Mouse (Mus musculus) kidney, postnatal 4 days (tissue): ENCODE measurements around the gene C330007P06Rik.

Source experiments
- DNase-seq, 2 experiments: peaks; one replicate each; pipeline ENCODE4 v3.0.0; 2021; ENCODE audit warnings: mixed read lengths in 2 of 2

Gene C330007P06Rik

GRCm38 (mm10) chrX:36873765-36874164 is at the start of gene C330007P06Rik, which contains the start of gene Ube2a:
Gene C330007P06Rik (minus strand): TSS chrX:36874111.
Gene Ube2a (plus strand): TSS chrX:36873900.
- DNase-seq, result no peak

GRCm38 (mm10) chrX:36921346-36921745 is 47.4 kb upstream of the C330007P06Rik start:
- no peak for DNase-seq

- no peak for DNase-seq
Observed at GRCm38 (mm10) chrX:36917749-36918148, 43.8 kb upstream of the C330007P06Rik start.

- DNase-seq, result peak; percentile 57 to 61
Observed at GRCm38 (mm10) chrX:36911343-36911742, 37.4 kb upstream of the C330007P06Rik start.

GRCm38 (mm10) chrX:36906539-36906938 is 32.6 kb upstream of the C330007P06Rik start:
- DNase-seq, result peak in 1 of 2 experiments; percentile 11

GRCm38 (mm10) chrX:36903115-36903768 is 29.3 kb upstream of the C330007P06Rik start:
- peak; percentile 90 to 93 for DNase-seq

GRCm38 (mm10) chrX:36902321-36903114 is 28.6 kb upstream of the C330007P06Rik start, which contains the start of gene Nkrf:
Gene Nkrf (minus strand): TSS chrX:36902899.
- peak; percentile 28 to 59 for DNase-seq

- no peak for DNase-seq
Observed at GRCm38 (mm10) chrX:36901655-36902054, 27.7 kb upstream of the C330007P06Rik start.

GRCm38 (mm10) chrX:36898931-36899330 is 25.0 kb upstream of the C330007P06Rik start:
- peak in 1 of 2 experiments; percentile 14 for DNase-seq

GRCm38 (mm10) chrX:36884719-36885118 is 10.8 kb upstream of the C330007P06Rik start:
- peak; percentile 20 to 42 for DNase-seq

GRCm38 (mm10) chrX:36874704-36875128 is 805 bp upstream of the C330007P06Rik start:
- no peak for DNase-seq

- peak; percentile 92 to 95 for DNase-seq
Observed at GRCm38 (mm10) chrX:36874178-36874696, 326 bp upstream of the C330007P06Rik start.

GRCm38 (mm10) chrX:36870372-36870771 is 3.5 kb downstream of the C330007P06Rik start:
- DNase-seq, result no peak

GRCm38 (mm10) chrX:36864609-36865328 is 9.1 kb downstream of the C330007P06Rik start:
- DNase-seq, result no peak

- DNase-seq, result peak; percentile 86 to 91
Observed at GRCm38 (mm10) chrX:36863766-36864608, 9.9 kb downstream of the C330007P06Rik start.

- DNase-seq, result no peak
Observed at GRCm38 (mm10) chrX:36852631-36853030, 21.3 kb downstream of the C330007P06Rik start.

GRCm38 (mm10) chrX:36847152-36847551 is 26.8 kb downstream of the C330007P06Rik start:
- DNase-seq, result no peak

GRCm38 (mm10) chrX:36843346-36843990 is 30.4 kb downstream of the C330007P06Rik start:
- no peak for DNase-seq

- no peak for DNase-seq
Observed at GRCm38 (mm10) chrX:36841698-36842097, 32.2 kb downstream of the C330007P06Rik start.

GRCm38 (mm10) chrX:36839391-36839790 is 34.5 kb downstream of the C330007P06Rik start:
- peak; percentile 42 to 60 for DNase-seq

GRCm38 (mm10) chrX:36837069-36837676 is 36.7 kb downstream of the C330007P06Rik start:
- no peak for DNase-seq
